Comparison of ENCODE assay signal across 8 mouse cellular contexts in the genomic region with DNA sequence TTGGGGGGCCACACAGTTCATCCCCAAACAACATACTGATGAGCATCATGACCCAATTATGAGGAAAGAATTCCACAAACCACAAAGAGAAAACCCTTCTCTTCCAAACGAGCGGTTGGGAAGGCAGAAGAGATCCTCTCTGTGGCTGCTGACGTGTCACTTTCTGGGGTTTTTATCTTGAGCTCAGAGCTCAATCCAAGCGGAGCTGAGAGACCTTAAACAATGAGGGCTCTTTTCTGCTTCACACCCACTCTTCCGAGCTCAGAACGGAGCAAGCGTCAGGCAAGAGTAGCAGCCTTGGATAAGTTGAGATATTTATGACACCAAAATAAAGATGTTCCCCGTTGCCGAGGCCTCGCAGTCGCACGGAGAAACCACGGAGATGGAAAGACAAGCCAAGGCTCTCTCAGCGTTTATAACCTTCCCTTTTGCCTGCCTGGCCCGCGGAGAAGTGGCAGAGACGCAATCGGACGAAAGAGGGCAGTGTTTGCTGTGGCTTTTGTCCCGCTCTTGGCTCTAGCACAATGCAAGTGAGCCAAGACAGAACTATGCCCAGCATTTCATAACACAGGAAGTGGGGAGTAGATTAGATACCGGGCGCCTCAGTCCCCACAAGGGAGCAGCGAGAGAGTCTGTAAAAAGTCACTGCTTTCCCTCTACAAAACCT.
A peak's percentile ranks its signal among the peaks of the same experiment; 100 is the strongest.
DNase-seq lines count a peak whose midpoint lies in the region; ATAC-seq and TF ChIP-seq lines count a peak whose summit lies in the region.

No protein-coding gene starts in this region.

- no peak for TF ChIP-seq POLR2A in brain, embryonic 14.5 days (IDR thresholded peaks at IDR 0.05; ENCODE audit: borderline replicate concordance, extremely low read depth, insufficient read depth, insufficient read length, poor library complexity, severe bottlenecking)

- no peaks in the 10 kb centered on the region for H3K27me3 ChIP-seq in C2C12 (ENCODE audit: control insufficient read depth, insufficient read depth, insufficient read length)
- peaks cover 88% of the 10 kb centered on the region for H3K27me3 ChIP-seq in forebrain, embryonic 10.5 days (ENCODE audit: poor library complexity, severe bottlenecking)
- H3K27me3 ChIP-seq in heart, embryonic 14.5 days (ENCODE audit: control insufficient read depth, insufficient read depth, low read length), result peaks cover 35% of the 10 kb centered on the region
- H3K27me3 ChIP-seq in liver, embryonic 11.5 days (replicated peaks; ENCODE audit: control insufficient read depth, insufficient read depth, low read length), result peaks cover 15% of the 10 kb centered on the region
- H3K27me3 ChIP-seq in splenic B cell, adult 2 months (ENCODE audit: control insufficient read depth, insufficient read depth, low read length, poor library complexity, severe bottlenecking), result no peaks in the 10 kb centered on the region

- peak overlapping the region; percentile 19 for H3ac ChIP-seq in C2C12 (ENCODE audit: control insufficient read depth, insufficient read length, low read depth)

- TF ChIP-seq CTCF in C2C12 (IDR thresholded peaks at IDR 0.05; ENCODE audit: control insufficient read depth, insufficient read depth, insufficient read length), result peak; percentile 86
- TF ChIP-seq CTCF in brain, embryonic 14.5 days (IDR thresholded peaks at IDR 0.05; ENCODE audit: borderline replicate concordance, extremely low read depth, insufficient read depth, insufficient read length), result peak; percentile 95

- H3K4me1 ChIP-seq in forebrain, embryonic 10.5 days, result peaks cover 38% of the 10 kb centered on the region
- H3K4me1 ChIP-seq in heart, embryonic 14.5 days (ENCODE audit: control insufficient read depth in 2 of 2, insufficient read depth in 2 of 2, low read length in 2 of 2), result peaks cover 17 to 24% of the 10 kb centered on the region in 2 experiments
- no peaks in the 10 kb centered on the region for H3K4me1 ChIP-seq in liver, embryonic 11.5 days (replicated peaks; ENCODE audit: control insufficient read depth, insufficient read depth, low read length)

- H3K79me3 ChIP-seq in C2C12 (ENCODE audit: low read depth), result no peaks in the 10 kb centered on the region

- DNase-seq in brain, embryonic 14.5 days (ENCODE audit: low read depth), result peak; percentile 94
- peak; percentile 82 for DNase-seq in forebrain, embryonic 10.5 days (ENCODE audit: extremely low spot score, low spot score)
- DNase-seq in kidney, postnatal 10 days, result peak; percentile 90
- peak; percentile 78 for DNase-seq in liver, embryonic 11.5 days (ENCODE audit: low spot score)
- DNase-seq in naive thymus-derived CD4-positive, alpha-beta T cell, adult 2 months (ENCODE audit: low read depth), result peak; percentile 80
- DNase-seq in splenic B cell, adult 2 months (ENCODE audit: low read depth, low spot score), result peak; percentile 78

- H3K79me2 ChIP-seq in C2C12 (ENCODE audit: control insufficient read depth, insufficient read depth), result no peaks in the 10 kb centered on the region

- peak overlapping the region; percentile 63 for H3K4me2 ChIP-seq in heart, embryonic 14.5 days (ENCODE audit: low read length)
- H3K4me2 ChIP-seq in liver, embryonic 11.5 days, result peak overlapping the region; percentile 53

- H3K27ac ChIP-seq in forebrain, embryonic 10.5 days, result peak overlapping the region; percentile 72
- H3K27ac ChIP-seq in heart, embryonic 14.5 days (replicated peaks in 1 of 2; ENCODE audit: control insufficient read depth in 1 of 2, insufficient read depth in 1 of 2, low read depth in 2 of 2, low read length in 2 of 2), result peak overlapping the region; percentile 51 to 90
- no peak overlapping the region for H3K27ac ChIP-seq in liver, embryonic 11.5 days (ENCODE audit: low read depth, low read length)

- WGBS in forebrain, embryonic 10.5 days, result under 1% methylated on average over 23 of the region's 23 CpGs
- under 1% methylated on average over 23 of the region's 23 CpGs for WGBS in heart, embryonic 14.5 days
- under 1% methylated on average over 23 of the region's 23 CpGs for WGBS in liver, embryonic 11.5 days

- H3K4me3 ChIP-seq in C2C12 (ENCODE audit: insufficient read depth, poor library complexity, severe bottlenecking), result peak overlapping the region; percentile 15
- H3K4me3 ChIP-seq in forebrain, embryonic 10.5 days, result peak overlapping the region; percentile 40
- H3K4me3 ChIP-seq in heart, embryonic 14.5 days (ENCODE audit: control insufficient read depth in 1 of 2, insufficient read depth in 1 of 2, low read depth in 1 of 2, low read length in 2 of 2), result peak overlapping the region; percentile 17 to 52
- H3K4me3 ChIP-seq in liver, embryonic 11.5 days (ENCODE audit: low read depth, low read length), result 0 out of 2 replicates have a peak overlapping the region, but pooled peaks have one; percentile 16

- peak overlapping the region; percentile 52 for H3K9ac ChIP-seq in heart, embryonic 14.5 days (ENCODE audit: low read length)
- no peak overlapping the region for H3K9ac ChIP-seq in liver, embryonic 11.5 days (ENCODE audit: low read depth, low read length)

- H3K9me3 ChIP-seq in forebrain, embryonic 10.5 days, result no peaks in the 10 kb centered on the region
- H3K9me3 ChIP-seq in heart, embryonic 14.5 days (ENCODE audit: control insufficient read depth, low read length), result no peaks in the 10 kb centered on the region
- no peaks in the 10 kb centered on the region for H3K9me3 ChIP-seq in liver, embryonic 11.5 days (ENCODE audit: control insufficient read depth, low read length)

- H3K36me3 ChIP-seq in C2C12 (ENCODE audit: control insufficient read depth, insufficient read depth), result no peaks in the 10 kb centered on the region
- H3K36me3 ChIP-seq in forebrain, embryonic 10.5 days (replicated peaks), result no peaks in the 10 kb centered on the region
- no peaks in the 10 kb centered on the region for H3K36me3 ChIP-seq in heart, embryonic 14.5 days (ENCODE audit: control insufficient read depth, insufficient read depth, low read length)
- H3K36me3 ChIP-seq in liver, embryonic 11.5 days (ENCODE audit: control insufficient read depth, insufficient read depth, low read length), result no peaks in the 10 kb centered on the region
- H3K36me3 ChIP-seq in splenic B cell, adult 2 months (ENCODE audit: control insufficient read depth, insufficient read depth, low read length, poor library complexity, severe bottlenecking), result no peaks in the 10 kb centered on the region

- peak; percentile 90 for ATAC-seq in heart, embryonic 14.5 days (ENCODE audit: insufficient number of reproducible peaks, insufficient read depth, low FRiP score, low read depth)
- ATAC-seq in liver, embryonic 11.5 days (replicated peaks; ENCODE audit: low FRiP score), result peak; percentile 61; the same call in 1 of the 2 replicates

TF ChIP-seq in C2C12, 6 proteins besides CTCF, POLR2A, EP300 and RAD21:
- TF ChIP-seq CEBPB (IDR thresholded peaks at IDR 0.05; ENCODE audit: low read depth) (peak; percentile 87), MYOD1 (IDR thresholded peaks at IDR 0.05; ENCODE audit: control insufficient read depth, insufficient read length, low read depth) (no peak)
TF ChIP-seq in C2C12: peak in this region for 1.
